Mouse (Mus musculus) liver, embryonic 12.5 days (tissue): Measurements from ENCODE around the gene Plcb4. TPM values are rescaled to one million over a fixed set of nuclear protein-coding genes. Genes with fewer than 3 reads are reported as not detected.
"Not testable (repeated sequence)": the region's sequence is repeated elsewhere in the genome, so short reads cannot be mapped to it uniquely, and the experiment has no call there.

Experiments used
- ATAC-seq: fragments of 200-750 bp; cut with Nextera tagmentation; 2 replicates; pipeline ENCODE4 v1.8.0; 2017; ENCODE audit warnings: moderate number of reproducible peaks, mild to moderate bottlenecking, moderate library complexity
- H3K27ac ChIP-seq: fragments of 300-500 bp; sonication (generic); 2 replicates; pipeline ENCODE4 v1.5.1; 2016; ENCODE audit warnings: mild to moderate bottlenecking
- H3K27me3 ChIP-seq: fragments of 300-500 bp; sonication (generic); replicated peaks from 2 replicates; pipeline ENCODE4 v1.6.1; 2016; ENCODE audit warnings: mild to moderate bottlenecking, moderate library complexity
- H3K36me3 ChIP-seq: fragments of 300-500 bp; sonication (generic); 2 replicates; pipeline ENCODE4 v1.6.1; 2016; ENCODE audit warnings: mild to moderate bottlenecking, moderate library complexity
- H3K4me1 ChIP-seq: fragments of 300-500 bp; sonication (generic); 2 replicates; pipeline ENCODE4 v1.6.1; 2016
- H3K4me2 ChIP-seq: fragments of 300-500 bp; sonication (generic); 2 replicates; pipeline ENCODE4 v1.6.1; 2016; ENCODE audit warnings: mild to moderate bottlenecking, moderate library complexity
- H3K4me3 ChIP-seq: fragments of 300-500 bp; sonication (generic); 2 replicates; pipeline ENCODE4 v1.5.1; 2016; ENCODE audit warnings: mild to moderate bottlenecking, moderate library complexity
- H3K9ac ChIP-seq: fragments of 300-500 bp; sonication (generic); 2 replicates; pipeline ENCODE4 v1.6.1; 2016; ENCODE audit warnings: mild to moderate bottlenecking, moderate library complexity
- H3K9me3 ChIP-seq: fragments of 300-500 bp; sonication (generic); replicated peaks from 2 replicates; pipeline ENCODE4 v1.6.1; 2016; ENCODE audit warnings: mild to moderate bottlenecking, moderate library complexity
- WGBS: fragments of 180-500 bp; shearing (Covaris S2); methylation state at CpG from one replicate; pipeline ENCODE4 v1.1.7; 2016; ENCODE audit not compliant: insufficient replicate concordance; 5-methylcytosine and 5-hydroxymethylcytosine counted together
- polyA plus RNA-seq: library from polyadenylated mRNA; unstranded; fragments of >200 nt; fragmentation: Nextera tagmentation; extraction: Ambion mirVana; gene quantifications from 2 replicates; pipeline ENCODE4 v1.2.1, GENCODE M21; 2016

Gene Plcb4
- polyA plus RNA-seq, 1 experiment from 2014 or later, result 5.8 TPM

DNA sequence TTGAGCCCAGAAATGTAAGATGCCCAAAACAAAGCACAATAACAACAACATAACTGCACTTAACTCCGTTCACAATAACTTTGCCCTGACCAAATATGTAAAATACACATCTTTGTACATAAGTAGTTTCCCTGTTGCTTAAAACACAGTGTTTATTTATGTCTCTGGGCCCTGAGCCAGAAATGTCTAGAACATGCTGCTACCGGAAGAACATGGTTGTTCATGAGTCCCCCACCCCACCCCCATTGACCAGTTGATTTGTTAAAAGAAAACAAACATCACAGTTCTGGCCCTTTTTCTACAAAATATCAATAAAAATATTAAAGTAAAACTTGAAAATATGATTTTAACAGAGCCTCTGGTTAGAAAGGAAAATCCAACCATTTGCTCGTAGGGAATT is 49.6 kb downstream of the Plcb4 start:
- H3K27me3 ChIP-seq, result no peaks in the 10 kb centered on the region
- ATAC-seq, result no peak
- H3K4me2 ChIP-seq, result no peak overlapping the region
- no peaks in the 10 kb centered on the region for H3K9me3 ChIP-seq
- H3K4me3 ChIP-seq, result no peak overlapping the region
- H3K27ac ChIP-seq, result no peak overlapping the region
- no peak overlapping the region for H3K9ac ChIP-seq
- H3K36me3 ChIP-seq, result no peaks in the 10 kb centered on the region
- H3K4me1 ChIP-seq, result peaks cover 45% of the 10 kb centered on the region
- WGBS, result 76% methylated on average over 3 of the region's 3 CpGs

DNA sequence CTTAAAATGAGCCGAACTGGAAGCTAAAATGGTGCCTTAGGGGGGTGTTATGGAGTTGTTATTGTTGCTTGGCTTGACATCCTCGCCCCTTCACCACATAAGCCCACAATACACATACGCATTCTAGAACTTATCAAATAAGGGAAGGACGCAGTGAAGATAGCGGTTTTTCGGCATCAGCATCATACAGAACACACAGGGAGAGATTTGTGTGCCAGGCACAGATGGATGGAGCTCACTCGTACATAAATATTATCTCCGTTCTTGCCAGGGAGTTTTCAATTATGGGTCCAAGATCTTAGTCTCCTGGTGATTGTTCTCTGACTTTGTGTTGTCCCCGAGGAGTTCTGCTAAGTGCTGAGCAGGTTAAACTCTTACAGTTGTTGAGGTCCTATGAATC is 50.0 kb downstream of the Plcb4 start:
- Histone ChIP-seq H3K27me3 (no peaks in the 10 kb centered on the region), H3K4me2 (no peak overlapping the region), H3K9ac (no peak overlapping the region), H3K4me3 (no peak overlapping the region), H3K9me3 (no peaks in the 10 kb centered on the region), H3K36me3 (no peaks in the 10 kb centered on the region), H3K27ac (no peak overlapping the region), H3K4me1 (peaks cover 45% of the 10 kb centered on the region)
- 68% methylated on average over 9 of the region's 9 CpGs for WGBS
- ATAC-seq, result no peak

DNA sequence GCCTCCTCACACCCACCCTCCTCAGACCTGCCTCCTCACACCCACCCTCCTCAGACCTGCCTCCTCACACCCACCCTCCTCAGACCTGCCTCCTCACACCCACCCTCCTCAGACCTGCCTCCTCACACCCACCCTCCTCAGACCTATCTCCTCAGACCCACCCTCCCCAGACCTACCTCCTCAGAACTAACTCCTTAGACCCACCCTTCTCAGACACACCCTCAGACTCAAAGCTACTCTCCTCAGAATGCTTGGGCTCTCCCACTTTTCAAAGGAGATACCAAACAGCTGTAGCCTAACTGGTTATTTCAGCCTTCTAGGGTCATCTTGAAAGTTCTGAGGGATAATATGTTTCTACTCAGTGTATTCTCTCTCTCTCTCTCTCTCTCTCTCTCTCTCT is 50.9 kb downstream of the Plcb4 start:
- not testable (repeated sequence) for H3K27me3 ChIP-seq, H3K9me3 ChIP-seq, H3K36me3 ChIP-seq, H3K4me3 ChIP-seq, H3K4me2 ChIP-seq, H3K9ac ChIP-seq, H3K27ac ChIP-seq
- peaks cover 45% of the 10 kb centered on the region for H3K4me1 ChIP-seq
- peak; percentile 70 for ATAC-seq

DNA sequence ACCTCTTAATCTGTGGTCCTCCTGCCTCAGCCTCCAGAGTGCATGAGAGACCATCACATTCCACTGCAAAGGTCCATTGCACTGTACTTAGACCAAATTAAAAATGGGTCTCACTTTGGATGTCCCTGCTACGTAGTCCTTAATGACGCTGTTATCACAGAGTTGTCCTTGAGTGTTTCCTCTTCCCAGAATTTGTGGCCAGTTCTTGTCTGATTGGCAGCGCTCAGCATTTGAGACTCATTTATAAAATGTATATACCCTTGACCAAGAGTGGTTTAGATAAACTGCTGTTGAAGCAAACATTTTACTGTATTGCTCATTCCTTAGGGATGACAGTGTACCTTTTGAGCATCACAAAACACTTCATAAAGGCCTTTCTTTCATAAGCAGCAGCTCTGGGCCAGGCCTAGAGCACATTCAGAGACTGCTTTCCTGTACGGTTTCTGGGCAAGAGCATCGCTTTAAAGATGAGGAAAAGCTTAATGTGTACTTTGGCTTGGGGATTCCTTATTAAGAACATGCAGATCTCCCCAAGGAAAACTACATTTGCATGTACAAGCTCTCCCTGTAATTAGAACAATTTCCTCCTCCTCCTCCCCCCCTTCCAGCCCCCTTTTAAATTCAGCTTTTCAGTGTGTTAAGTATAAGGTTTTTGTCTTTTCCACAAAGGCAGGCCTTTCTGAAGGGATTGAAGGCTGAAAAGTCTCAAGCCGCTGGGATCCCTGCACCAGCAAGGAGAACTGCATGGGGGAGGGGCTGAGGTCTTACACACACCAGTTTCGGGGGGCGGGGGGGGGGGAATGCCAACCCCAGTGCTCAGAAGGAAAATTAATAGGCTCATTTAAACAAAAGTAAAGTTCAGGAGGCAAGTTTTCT is 52.5 kb downstream of the Plcb4 start:
- Histone ChIP-seq H3K4me1 (peaks cover 45% of the 10 kb centered on the region), H3K27me3 (no peaks in the 10 kb centered on the region), H3K9ac (no peak overlapping the region), H3K36me3 (no peaks in the 10 kb centered on the region), H3K9me3 (no peaks in the 10 kb centered on the region), H3K27ac (0 out of 2 replicates have a peak overlapping the region, but pooled peaks have one; percentile 7), H3K4me2 (0 out of 2 replicates have a peak overlapping the region, but pooled peaks have one; percentile 15), H3K4me3 (no peak overlapping the region)
- ATAC-seq, result no peak; the same call in 1 of the 2 replicates
- WGBS, result 34% methylated on average over 8 of the region's 8 CpGs

DNA sequence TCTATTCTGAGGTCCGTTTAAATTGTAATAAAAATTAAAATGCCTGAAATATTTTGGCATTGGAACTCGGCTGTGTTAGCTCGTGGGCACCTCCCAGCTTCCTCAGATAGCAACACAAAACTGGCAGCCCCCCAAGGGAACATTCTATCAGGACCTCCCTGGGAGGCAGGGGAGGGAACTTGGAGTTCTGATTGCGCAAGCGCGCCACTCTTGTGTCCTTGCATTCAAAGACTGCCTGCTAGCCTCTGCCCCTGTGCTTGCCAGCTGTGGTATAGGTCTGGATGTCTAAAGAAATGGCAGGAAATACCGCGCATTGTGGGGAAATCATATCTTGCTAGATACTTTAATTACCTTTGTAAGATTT is 53.1 kb downstream of the Plcb4 start:
- Histone ChIP-seq H3K9me3 (no peaks in the 10 kb centered on the region), H3K27me3 (no peaks in the 10 kb centered on the region), H3K27ac (no peak overlapping the region), H3K36me3 (no peaks in the 10 kb centered on the region), H3K4me2 (0 out of 2 replicates have a peak overlapping the region, but pooled peaks have one; percentile 15), H3K9ac (no peak overlapping the region), H3K4me1 (peaks cover 45% of the 10 kb centered on the region), H3K4me3 (no peak overlapping the region)
- 29% methylated on average over 8 of the region's 8 CpGs for WGBS
- no peak for ATAC-seq

DNA sequence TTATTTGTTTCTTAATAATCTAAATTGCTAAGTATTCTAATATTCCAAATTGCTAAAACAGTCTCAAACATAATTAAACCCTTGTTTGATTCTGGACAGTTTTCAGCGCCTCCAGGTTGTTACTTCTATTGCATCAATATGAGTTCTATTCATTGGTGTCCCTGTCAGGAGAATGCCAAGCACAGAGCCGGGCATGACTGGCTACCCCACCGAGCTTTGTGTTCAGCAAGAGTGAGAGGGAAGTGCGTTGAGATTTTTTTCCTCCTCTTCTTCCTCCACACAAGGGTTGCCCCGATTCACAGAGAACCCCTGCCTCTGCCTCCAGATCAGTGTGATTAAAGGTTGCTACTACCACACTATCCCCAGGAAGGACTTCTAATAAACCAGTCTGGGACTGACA is 53.5 kb downstream of the Plcb4 start:
- 46% methylated on average over 5 of the region's 5 CpGs for WGBS
- peaks cover 42% of the 10 kb centered on the region for H3K4me1 ChIP-seq
- no peak for ATAC-seq

DNA sequence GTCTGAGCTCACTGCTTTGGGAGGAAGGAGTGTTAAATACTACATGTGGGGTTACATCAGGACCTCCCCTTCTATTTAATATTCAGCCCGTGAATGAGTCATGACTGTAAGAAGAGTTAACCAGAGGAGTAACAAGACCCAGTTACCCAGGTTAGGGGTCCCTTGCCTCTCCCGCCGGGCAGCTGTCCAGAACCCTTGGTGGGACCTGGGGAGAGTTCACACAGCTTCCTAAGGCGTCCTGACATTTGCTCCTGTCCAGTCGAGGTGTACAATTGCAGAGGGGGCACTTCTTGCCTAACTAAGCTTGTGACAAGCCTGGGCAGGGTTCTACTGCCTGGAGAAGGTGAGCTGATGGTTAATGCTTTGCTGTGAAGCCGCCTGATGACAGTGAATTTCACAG is 54.1 kb downstream of the Plcb4 start:
- H3K36me3 ChIP-seq, result no peaks in the 10 kb centered on the region
- no peak overlapping the region for H3K4me2 ChIP-seq
- H3K9ac ChIP-seq, result no peak overlapping the region
- H3K4me3 ChIP-seq, result no peak overlapping the region
- H3K27ac ChIP-seq, result no peak overlapping the region
- peaks cover 48% of the 10 kb centered on the region for H3K4me1 ChIP-seq
- no peaks in the 10 kb centered on the region for H3K27me3 ChIP-seq
- ATAC-seq, result no peak
- 52% methylated on average over 6 of the region's 6 CpGs for WGBS
- no peaks in the 10 kb centered on the region for H3K9me3 ChIP-seq

More for the DNA sequence above, 53.5 kb downstream of the Plcb4 start:
- Histone ChIP-seq H3K27me3 (no peaks in the 10 kb centered on the region), H3K4me2 (no peak overlapping the region), H3K9me3 (no peaks in the 10 kb centered on the region), H3K36me3 (no peaks in the 10 kb centered on the region), H3K9ac (no peak overlapping the region), H3K27ac (no peak overlapping the region), H3K4me3 (no peak overlapping the region)

DNA sequence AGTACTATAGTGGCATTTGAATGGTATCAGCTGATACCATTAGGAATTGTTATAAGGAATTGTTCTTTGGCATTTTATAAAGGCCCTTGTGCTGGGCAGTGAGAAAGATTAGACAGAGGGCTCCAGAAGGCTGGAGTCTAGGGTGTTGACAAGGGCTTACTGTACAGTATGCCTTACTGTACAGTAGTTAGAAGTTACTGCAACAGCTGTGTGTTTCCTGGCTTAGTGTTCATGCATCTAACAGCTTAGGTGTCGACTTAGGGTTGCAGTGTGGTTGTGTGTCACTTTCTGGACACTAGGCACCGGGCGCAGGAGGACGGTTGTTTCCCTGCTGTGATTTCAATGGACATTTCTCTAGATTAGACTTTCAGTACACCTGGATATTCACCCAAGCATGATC is 57.4 kb downstream of the Plcb4 start:
- H3K4me3 ChIP-seq, result no peak overlapping the region
- no peaks in the 10 kb centered on the region for H3K27me3 ChIP-seq
- 78% methylated on average over 4 of the region's 4 CpGs for WGBS
- peaks cover 21% of the 10 kb centered on the region for H3K4me1 ChIP-seq
- ATAC-seq, result no peak
- H3K4me2 ChIP-seq, result no peak overlapping the region
- no peaks in the 10 kb centered on the region for H3K36me3 ChIP-seq
- no peak overlapping the region for H3K27ac ChIP-seq
- no peaks in the 10 kb centered on the region for H3K9me3 ChIP-seq
- no peak overlapping the region for H3K9ac ChIP-seq

DNA sequence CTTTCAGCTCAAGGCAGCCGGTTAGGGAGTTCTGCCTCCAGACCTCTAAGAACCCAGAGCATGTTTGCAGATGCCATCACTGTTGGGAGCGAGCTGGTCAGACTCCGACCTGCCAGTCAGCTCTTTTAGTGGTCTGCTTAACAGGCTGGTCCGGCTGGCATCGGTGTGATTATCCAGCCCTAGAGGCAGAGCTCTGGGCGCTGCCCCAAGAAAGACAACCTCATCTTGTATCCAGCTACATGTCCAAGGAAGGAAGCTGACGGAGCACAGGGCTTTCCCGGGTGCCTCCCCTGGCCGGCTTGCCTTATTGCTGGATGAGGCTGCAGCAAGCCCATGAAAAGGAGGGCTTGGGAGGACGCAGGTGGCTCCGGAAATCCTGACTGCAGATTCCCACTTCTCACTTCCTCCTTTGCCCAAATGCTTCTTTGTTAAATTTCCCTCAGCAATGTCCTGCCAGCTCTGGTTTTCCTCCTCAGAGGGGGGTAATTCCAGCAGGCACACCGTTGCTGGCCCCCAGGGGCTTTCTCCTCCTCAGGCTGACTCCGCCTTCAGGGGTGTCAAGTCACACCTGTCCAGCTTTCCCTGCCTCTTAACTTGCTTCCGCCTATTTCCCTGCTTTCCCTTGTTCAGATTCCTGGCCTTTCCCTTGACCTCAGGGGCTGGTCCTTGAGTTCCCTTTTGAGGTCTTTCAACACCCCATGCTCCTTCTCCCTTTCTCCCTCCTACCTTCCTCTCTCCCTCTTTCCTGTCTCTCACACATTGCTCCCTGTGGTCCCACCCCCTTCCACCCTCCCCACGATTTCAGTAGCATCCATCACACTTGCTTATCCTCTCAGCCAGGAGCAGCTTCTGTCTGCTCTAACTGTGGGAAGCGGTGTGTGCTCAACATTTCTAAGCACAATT is 58.7 kb downstream of the Plcb4 start:
- Histone ChIP-seq H3K4me3 (no peak overlapping the region), H3K36me3 (no peaks in the 10 kb centered on the region), H3K4me1 (peaks cover 10% of the 10 kb centered on the region), H3K9ac (no peak overlapping the region), H3K27ac (no peak overlapping the region), H3K27me3 (no peaks in the 10 kb centered on the region), H3K4me2 (peak overlapping the region; percentile 29; the same call in 1 of the 2 replicates), H3K9me3 (no peaks in the 10 kb centered on the region)
- ATAC-seq, result no peak
- WGBS, result 31% methylated on average over 16 of the region's 16 CpGs

DNA sequence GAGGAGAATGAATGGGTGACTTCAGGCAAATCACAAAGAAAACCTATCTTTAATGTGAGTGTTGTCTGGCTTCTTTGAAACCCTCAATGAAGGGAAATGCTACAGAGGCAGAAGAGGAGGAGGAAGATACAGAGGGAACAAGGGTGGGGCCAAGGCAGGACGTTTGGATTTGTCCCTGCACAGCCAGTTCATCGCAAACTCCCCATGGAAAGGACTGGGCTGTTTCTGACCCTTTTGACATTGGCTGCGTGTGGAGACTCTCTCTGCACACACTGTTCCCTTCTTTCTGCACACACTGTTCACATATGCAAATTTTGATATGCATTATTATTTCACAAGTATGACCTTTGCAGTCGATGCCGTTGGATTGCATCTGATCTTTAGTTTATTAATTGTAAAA is 63.3 kb downstream of the Plcb4 start:
- ATAC-seq, result no peak
- 71% methylated on average over 5 of the region's 5 CpGs for WGBS
- H3K27ac ChIP-seq, result no peak overlapping the region
- peaks cover 14% of the 10 kb centered on the region for H3K4me1 ChIP-seq
- no peaks in the 10 kb centered on the region for H3K36me3 ChIP-seq
- H3K4me2 ChIP-seq, result no peak overlapping the region
- no peaks in the 10 kb centered on the region for H3K9me3 ChIP-seq
- no peak overlapping the region for H3K9ac ChIP-seq
- no peak overlapping the region for H3K4me3 ChIP-seq
- no peaks in the 10 kb centered on the region for H3K27me3 ChIP-seq

DNA sequence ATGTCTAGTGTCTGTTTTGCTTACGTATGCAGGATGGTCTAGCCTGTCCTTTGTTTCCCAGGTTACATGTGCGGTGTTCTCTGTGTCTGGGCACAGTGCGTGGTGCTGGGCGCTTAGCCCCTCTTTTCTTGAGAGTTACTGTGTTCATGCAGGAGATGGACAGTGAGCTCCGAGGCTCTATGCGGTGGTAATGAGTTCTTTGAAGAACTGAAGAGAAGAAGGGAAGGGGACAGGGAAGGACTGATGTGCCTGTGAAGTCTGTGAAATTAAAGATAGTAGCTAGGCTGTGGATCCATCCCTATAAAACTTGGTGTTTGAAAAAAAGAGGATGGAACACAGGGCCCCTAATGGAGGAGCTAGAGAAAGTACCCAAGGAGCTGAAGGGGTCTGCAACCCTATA is 64.6 kb downstream of the Plcb4 start:
- H3K27me3 ChIP-seq, result no peaks in the 10 kb centered on the region
- WGBS, result 81% methylated on average over 6 of the region's 6 CpGs
- peaks cover 7% of the 10 kb centered on the region; the same call in 1 of the 2 replicates for H3K4me1 ChIP-seq
- no peak overlapping the region for H3K4me3 ChIP-seq
- H3K36me3 ChIP-seq, result no peaks in the 10 kb centered on the region
- H3K9ac ChIP-seq, result no peak overlapping the region
- no peaks in the 10 kb centered on the region for H3K9me3 ChIP-seq
- no peak for ATAC-seq
- no peak overlapping the region for H3K4me2 ChIP-seq
- no peak overlapping the region for H3K27ac ChIP-seq

DNA sequence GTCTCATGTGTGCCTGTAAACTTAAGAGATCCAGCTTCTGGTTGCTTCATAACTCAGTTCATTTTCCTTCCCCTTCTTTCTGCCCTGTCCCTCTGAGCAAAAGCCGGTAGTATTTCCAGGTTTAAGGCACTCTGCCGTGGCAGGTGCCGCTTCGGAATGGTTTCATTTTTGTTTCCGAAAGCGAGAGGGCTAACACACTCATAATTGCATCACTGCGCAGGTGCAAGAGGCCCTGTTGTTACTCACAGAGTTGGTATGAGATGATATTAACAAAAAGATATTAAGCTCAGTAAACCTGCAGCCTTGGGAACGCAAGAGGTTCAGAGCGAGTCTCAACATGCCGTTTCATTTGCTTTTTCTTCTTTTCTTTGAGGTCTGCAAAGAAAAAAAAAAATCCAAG is 65.7 kb downstream of the Plcb4 start:
- 89% methylated on average over 10 of the region's 10 CpGs for WGBS
- Histone ChIP-seq H3K27ac (no peak overlapping the region), H3K36me3 (no peaks in the 10 kb centered on the region), H3K4me1 (peaks cover 7% of the 10 kb centered on the region; the same call in 1 of the 2 replicates), H3K4me2 (no peak overlapping the region), H3K4me3 (no peak overlapping the region), H3K9ac (no peak overlapping the region), H3K27me3 (no peaks in the 10 kb centered on the region), H3K9me3 (no peaks in the 10 kb centered on the region)
- ATAC-seq, result no peak
